Mouse (Mus musculus): ENCODE results near the gene Ube2k. TPM values are rescaled to one million over a fixed set of nuclear protein-coding genes. Genes with fewer than 3 reads are reported as not detected.

Gene Ube2k
- polyA plus RNA-seq, 1 experiment from 2014 or later: 122 TPM

Other genes starting within 250 kb of the Ube2k start
- gene Rfc1, start 201.6 kb upstream of the Ube2k start, polyA plus RNA-seq (2014; fragmentation: Nextera tagmentation; extraction: Ambion mirVana): 84.2 and 84.8 TPM in 2 replicates
- gene Klb, start 188.9 kb upstream of the Ube2k start, polyA plus RNA-seq (2014; fragmentation: Nextera tagmentation; extraction: Ambion mirVana): 0.30 and 0.65 TPM in 2 replicates
- gene Rpl9, start 145.8 kb upstream of the Ube2k start, polyA plus RNA-seq (2014; fragmentation: Nextera tagmentation; extraction: Ambion mirVana): 1,224 and 1,226 TPM in 2 replicates
- gene Lias, start 145.7 kb upstream of the Ube2k start, polyA plus RNA-seq (2014; fragmentation: Nextera tagmentation; extraction: Ambion mirVana): 60.8 and 61.2 TPM in 2 replicates
- gene Ugdh, start 101.3 kb upstream of the Ube2k start, polyA plus RNA-seq (2014; fragmentation: Nextera tagmentation; extraction: Ambion mirVana): 119 and 125 TPM in 2 replicates
- not detected in 2 replicates for gene Gm43552, start 44.4 kb upstream of the Ube2k start, polyA plus RNA-seq (2014; fragmentation: Nextera tagmentation; extraction: Ambion mirVana)
- gene Smim14, start within 50 bp of the Ube2k start, polyA plus RNA-seq (2014; fragmentation: Nextera tagmentation; extraction: Ambion mirVana): 144 and 146 TPM in 2 replicates
- gene Pds5a, start 161.0 kb downstream of the Ube2k start, polyA plus RNA-seq (2014; fragmentation: Nextera tagmentation; extraction: Ambion mirVana): 69.3 and 75.4 TPM in 2 replicates
- gene N4bp2, start 226.3 kb downstream of the Ube2k start, polyA plus RNA-seq (2014; fragmentation: Nextera tagmentation; extraction: Ambion mirVana): 33.6 and 34.6 TPM in 2 replicates